Mouse (Mus musculus): ENCODE data around the gene Dstyk. TPM values are rescaled to one million over a fixed set of nuclear protein-coding genes. Genes with fewer than 3 reads are reported as not detected.

Gene Dstyk
- polyA plus RNA-seq, 1 experiment from 2014 or later, result 12.2 TPM

- peaks cover 4 to 6% of the 10 kb centered on the region in 2 experiments; a peak in 3 of 4 replicates for H3K4me1 ChIP-seq (ENCODE audit: control insufficient read depth in 2 of 2, insufficient read depth in 2 of 2, low read length in 2 of 2)
- H3K9me3 ChIP-seq (ENCODE audit: control insufficient read depth, low read length), result no peaks in the 10 kb centered on the region
- peaks cover 14% of the 10 kb centered on the region for H3K36me3 ChIP-seq (ENCODE audit: control insufficient read depth, insufficient read depth, low read length)
- no peak overlapping the region for H3K4me2 ChIP-seq (ENCODE audit: low read length)
- no peak overlapping the region for H3K4me3 ChIP-seq (ENCODE audit: control insufficient read depth in 1 of 2, insufficient read depth in 1 of 2, low read depth in 1 of 2, low read length in 2 of 2)
- ATAC-seq (ENCODE audit: insufficient number of reproducible peaks, insufficient read depth, low FRiP score, low read depth), result no peak
- no peak overlapping the region for H3K27ac ChIP-seq (replicated peaks in 1 of 2; ENCODE audit: control insufficient read depth in 1 of 2, insufficient read depth in 1 of 2, low read depth in 2 of 2, low read length in 2 of 2)
- H3K9ac ChIP-seq (ENCODE audit: low read length), result no peak overlapping the region
- 83% methylated on average over 3 of the region's 3 CpGs for WGBS
- no peaks in the 10 kb centered on the region for H3K27me3 ChIP-seq (ENCODE audit: control insufficient read depth, insufficient read depth, low read length)
These were observed 13.5 kb downstream of the Dstyk start for GRCm38 (mm10) chr1:132430818-132431217.

- Histone ChIP-seq H3K9me3 (ENCODE audit: control insufficient read depth, low read length) (no peaks in the 10 kb centered on the region), H3K4me3 (ENCODE audit: control insufficient read depth in 1 of 2, insufficient read depth in 1 of 2, low read depth in 1 of 2, low read length in 2 of 2) (no peak overlapping the region), H3K9ac (ENCODE audit: low read length) (no peak overlapping the region), H3K36me3 (ENCODE audit: control insufficient read depth, insufficient read depth, low read length) (peaks cover 14% of the 10 kb centered on the region), H3K27ac (replicated peaks in 1 of 2; ENCODE audit: control insufficient read depth in 1 of 2, insufficient read depth in 1 of 2, low read depth in 2 of 2, low read length in 2 of 2) (no peak overlapping the region), H3K27me3 (ENCODE audit: control insufficient read depth, insufficient read depth, low read length) (no peaks in the 10 kb centered on the region), H3K4me1 (ENCODE audit: control insufficient read depth in 2 of 2, insufficient read depth in 2 of 2, low read length in 2 of 2) (peaks cover 4 to 6% of the 10 kb centered on the region in 2 experiments; a peak in 3 of 4 replicates), H3K4me2 (ENCODE audit: low read length) (no peak overlapping the region)
- ATAC-seq (ENCODE audit: insufficient number of reproducible peaks, insufficient read depth, low FRiP score, low read depth), result no peak
- 56% methylated on average over 9 of the region's 9 CpGs for WGBS
These were observed 14.4 kb downstream of the Dstyk start for GRCm38 (mm10) chr1:132431716-132432115.

- H3K9me3 ChIP-seq (ENCODE audit: control insufficient read depth, low read length), result no peaks in the 10 kb centered on the region
- H3K4me2 ChIP-seq (ENCODE audit: low read length), result no peak overlapping the region
- H3K36me3 ChIP-seq (ENCODE audit: control insufficient read depth, insufficient read depth, low read length), result peaks cover 14% of the 10 kb centered on the region
- no peak for ATAC-seq (ENCODE audit: insufficient number of reproducible peaks, insufficient read depth, low FRiP score, low read depth)
- no peaks in the 10 kb centered on the region for H3K27me3 ChIP-seq (ENCODE audit: control insufficient read depth, insufficient read depth, low read length)
- WGBS, result 88% methylated on average over 5 of the region's 5 CpGs
- H3K4me1 ChIP-seq (ENCODE audit: control insufficient read depth in 2 of 2, insufficient read depth in 2 of 2, low read length in 2 of 2), result peaks cover 4 to 6% of the 10 kb centered on the region in 2 experiments; a peak in 3 of 4 replicates
- H3K9ac ChIP-seq (ENCODE audit: low read length), result no peak overlapping the region
- H3K4me3 ChIP-seq (ENCODE audit: control insufficient read depth in 1 of 2, insufficient read depth in 1 of 2, low read depth in 1 of 2, low read length in 2 of 2), result no peak overlapping the region
- no peak overlapping the region for H3K27ac ChIP-seq (replicated peaks in 1 of 2; ENCODE audit: control insufficient read depth in 1 of 2, insufficient read depth in 1 of 2, low read depth in 2 of 2, low read length in 2 of 2)
These were observed 16.0 kb downstream of the Dstyk start for GRCm38 (mm10) chr1:132433349-132433748.

GRCm38 (mm10) chr1:132434032-132434431 lies 16.7 kb downstream of the Dstyk start:
- H3K36me3 ChIP-seq (ENCODE audit: control insufficient read depth, insufficient read depth, low read length), result peaks cover 14% of the 10 kb centered on the region
- no peak overlapping the region for H3K9ac ChIP-seq (ENCODE audit: low read length)
- no peak for ATAC-seq (ENCODE audit: insufficient number of reproducible peaks, insufficient read depth, low FRiP score, low read depth)

GRCm38 (mm10) chr1:132436320-132436958 lies 19.1 kb downstream of the Dstyk start:
- peaks cover 33% of the 10 kb centered on the region for H3K36me3 ChIP-seq (ENCODE audit: control insufficient read depth, insufficient read depth, low read length)
- H3K4me1 ChIP-seq (ENCODE audit: control insufficient read depth in 2 of 2, insufficient read depth in 2 of 2, low read length in 2 of 2), result peaks cover 4 to 6% of the 10 kb centered on the region in 2 experiments; a peak in 3 of 4 replicates
- no peak overlapping the region for H3K4me3 ChIP-seq (ENCODE audit: control insufficient read depth in 1 of 2, insufficient read depth in 1 of 2, low read depth in 1 of 2, low read length in 2 of 2)
- H3K4me2 ChIP-seq (ENCODE audit: low read length), result no peak overlapping the region
- H3K9ac ChIP-seq (ENCODE audit: low read length), result no peak overlapping the region
- H3K9me3 ChIP-seq (ENCODE audit: control insufficient read depth, low read length), result no peaks in the 10 kb centered on the region
- WGBS, result 74% methylated on average over 4 of the region's 4 CpGs
- H3K27ac ChIP-seq (replicated peaks in 1 of 2; ENCODE audit: control insufficient read depth in 1 of 2, insufficient read depth in 1 of 2, low read depth in 2 of 2, low read length in 2 of 2), result peak overlapping the region in 1 of 2 experiments; percentile 16; a peak in 1 of 4 replicates
- H3K27me3 ChIP-seq (ENCODE audit: control insufficient read depth, insufficient read depth, low read length), result no peaks in the 10 kb centered on the region
- no peak for ATAC-seq (ENCODE audit: insufficient number of reproducible peaks, insufficient read depth, low FRiP score, low read depth)

More at GRCm38 (mm10) chr1:132434032-132434431, 16.7 kb downstream of the Dstyk start:
- H3K9me3 ChIP-seq (ENCODE audit: control insufficient read depth, low read length), result no peaks in the 10 kb centered on the region
- peaks cover 4 to 6% of the 10 kb centered on the region in 2 experiments; a peak in 3 of 4 replicates for H3K4me1 ChIP-seq (ENCODE audit: control insufficient read depth in 2 of 2, insufficient read depth in 2 of 2, low read length in 2 of 2)
- no peaks in the 10 kb centered on the region for H3K27me3 ChIP-seq (ENCODE audit: control insufficient read depth, insufficient read depth, low read length)
- H3K27ac ChIP-seq (replicated peaks in 1 of 2; ENCODE audit: control insufficient read depth in 1 of 2, insufficient read depth in 1 of 2, low read depth in 2 of 2, low read length in 2 of 2), result no peak overlapping the region
- no peak overlapping the region for H3K4me2 ChIP-seq (ENCODE audit: low read length)
- no peak overlapping the region for H3K4me3 ChIP-seq (ENCODE audit: control insufficient read depth in 1 of 2, insufficient read depth in 1 of 2, low read depth in 1 of 2, low read length in 2 of 2)
- WGBS, result 89% methylated on average over 12 of the region's 12 CpGs

GRCm38 (mm10) chr1:132436960-132437359 lies 19.6 kb downstream of the Dstyk start:
- H3K36me3 ChIP-seq (ENCODE audit: control insufficient read depth, insufficient read depth, low read length), result peaks cover 36% of the 10 kb centered on the region
- ATAC-seq (ENCODE audit: insufficient number of reproducible peaks, insufficient read depth, low FRiP score, low read depth), result no peak
- H3K27ac ChIP-seq (replicated peaks in 1 of 2; ENCODE audit: control insufficient read depth in 1 of 2, insufficient read depth in 1 of 2, low read depth in 2 of 2, low read length in 2 of 2), result no peak overlapping the region
- WGBS, result 81% methylated on average over 1 of the region's 1 CpGs
- H3K4me3 ChIP-seq (ENCODE audit: control insufficient read depth in 1 of 2, insufficient read depth in 1 of 2, low read depth in 1 of 2, low read length in 2 of 2), result no peak overlapping the region
- H3K9me3 ChIP-seq (ENCODE audit: control insufficient read depth, low read length), result no peaks in the 10 kb centered on the region
- H3K4me1 ChIP-seq (ENCODE audit: control insufficient read depth in 2 of 2, insufficient read depth in 2 of 2, low read length in 2 of 2), result peaks cover 2 to 3% of the 10 kb centered on the region in 2 experiments; a peak in 2 of 4 replicates
- H3K4me2 ChIP-seq (ENCODE audit: low read length), result no peak overlapping the region
- no peak overlapping the region for H3K9ac ChIP-seq (ENCODE audit: low read length)
- no peaks in the 10 kb centered on the region for H3K27me3 ChIP-seq (ENCODE audit: control insufficient read depth, insufficient read depth, low read length)

- Histone ChIP-seq H3K36me3 (ENCODE audit: control insufficient read depth, insufficient read depth, low read length) (peaks cover 40% of the 10 kb centered on the region), H3K9ac (ENCODE audit: low read length) (no peak overlapping the region), H3K4me1 (ENCODE audit: control insufficient read depth in 2 of 2, insufficient read depth in 2 of 2, low read length in 2 of 2) (no peaks in the 10 kb centered on the region), H3K4me2 (ENCODE audit: low read length) (no peak overlapping the region), H3K27ac (replicated peaks in 1 of 2; ENCODE audit: control insufficient read depth in 1 of 2, insufficient read depth in 1 of 2, low read depth in 2 of 2, low read length in 2 of 2) (no peak overlapping the region), H3K4me3 (ENCODE audit: control insufficient read depth in 1 of 2, insufficient read depth in 1 of 2, low read depth in 1 of 2, low read length in 2 of 2) (no peak overlapping the region), H3K27me3 (ENCODE audit: control insufficient read depth, insufficient read depth, low read length) (no peaks in the 10 kb centered on the region), H3K9me3 (ENCODE audit: control insufficient read depth, low read length) (no peaks in the 10 kb centered on the region)
- WGBS, result 85% methylated on average over 5 of the region's 5 CpGs
- ATAC-seq (ENCODE audit: insufficient number of reproducible peaks, insufficient read depth, low FRiP score, low read depth), result no peak
These were observed 20.0 kb downstream of the Dstyk start for GRCm38 (mm10) chr1:132437389-132437788.
